Mouse (Mus musculus) forebrain, embryonic 14.5 days (tissue): ENCODE data around the gene Mical3. TPM values are rescaled to one million over a fixed set of nuclear protein-coding genes. Genes with fewer than 3 reads are reported as not detected.

Experiments
- ATAC-seq: fragments of 200-750 bp; cut with Nextera tagmentation; 2 replicates; pipeline ENCODE4 v1.8.0; 2017; ENCODE audit warnings: mild to moderate bottlenecking, moderate library complexity
- DNase-seq: peaks from one replicate; pipeline ENCODE4 v3.0.0-alpha.2; 2015; ENCODE audit warnings: low spot score
- H3K27ac ChIP-seq: fragments of 300-500 bp; sonication (generic); 2 replicates; pipeline ENCODE4 v1.5.1; 2014; ENCODE audit warnings: low read depth, mild to moderate bottlenecking, control low read depth, low read length, moderate library complexity
- H3K27me3 ChIP-seq: fragments of 300-500 bp; sonication (generic); replicated peaks from 2 replicates; pipeline ENCODE4 v1.6.1; 2014; ENCODE audit warnings: low read length, control low read depth, mixed read lengths; ENCODE audit not compliant: control insufficient read depth, insufficient read depth
- H3K36me3 ChIP-seq: fragments of 300-500 bp; sonication (generic); 2 replicates; pipeline ENCODE4 v1.6.1; 2014; ENCODE audit warnings: low read length, control low read depth; ENCODE audit not compliant: control insufficient read depth, insufficient read depth
- H3K4me1 ChIP-seq: fragments of 300-500 bp; sonication (generic); 2 replicates; pipeline ENCODE4 v1.6.1; 2014; ENCODE audit warnings: antibody characterized with exemption, low read length, control low read depth; ENCODE audit not compliant: control insufficient read depth, insufficient read depth
- H3K4me2 ChIP-seq: fragments of 300-500 bp; sonication (generic); 2 replicates; pipeline ENCODE4 v1.6.1; 2014; ENCODE audit warnings: mild to moderate bottlenecking, control low read depth, low read length
- H3K4me3 ChIP-seq: fragments of 300-500 bp; sonication (generic); 2 replicates; pipeline ENCODE4 v1.5.1; 2014; ENCODE audit warnings: low read depth, low read length, control low read depth
- H3K9ac ChIP-seq: fragments of 300-500 bp; sonication (generic); 2 replicates; pipeline ENCODE4 v1.6.1; 2014; ENCODE audit warnings: mild to moderate bottlenecking, low read length, control low read depth, moderate library complexity
- H3K9me3 ChIP-seq: fragments of 300-500 bp; sonication (generic); replicated peaks from 2 replicates; pipeline ENCODE4 v1.6.1; 2016; ENCODE audit warnings: low read length, control low read depth, mixed read lengths; ENCODE audit not compliant: control insufficient read depth
- WGBS: fragments of 180-500 bp; shearing (Covaris S2); extraction: QIAGEN DNeasy Blood & Tissue Kit; methylation state at CpG from one replicate; pipeline ENCODE4 v1.1.7; 2014; 5-methylcytosine and 5-hydroxymethylcytosine counted together
- polyA plus RNA-seq: library from polyadenylated mRNA; unstranded; fragments of >200 nt; fragmentation: Nextera tagmentation; extraction: Ambion mirVana; gene quantifications from 2 replicates; pipeline ENCODE4 v1.2.1, GENCODE M21; 2014

The Mical3 gene
- polyA plus RNA-seq, 1 experiment from 2014 or later = 19.4 TPM

- Histone ChIP-seq H3K9me3 (no peaks in the 10 kb centered on the region), H3K4me1 (no peaks in the 10 kb centered on the region), H3K4me2 (no peak overlapping the region), H3K27me3 (no peaks in the 10 kb centered on the region), H3K36me3 (peaks cover 60% of the 10 kb centered on the region), H3K4me3 (no peak overlapping the region), H3K9ac (no peak overlapping the region), H3K27ac (no peak overlapping the region)
- 85% methylated on average over 11 of the region's 11 CpGs for WGBS
- ATAC-seq (no peak), DNase-seq (no peak)
Measured at GRCm38 (mm10) chr6:120956259-120957161, 174.3 kb downstream of the Mical3 start.

DNA sequence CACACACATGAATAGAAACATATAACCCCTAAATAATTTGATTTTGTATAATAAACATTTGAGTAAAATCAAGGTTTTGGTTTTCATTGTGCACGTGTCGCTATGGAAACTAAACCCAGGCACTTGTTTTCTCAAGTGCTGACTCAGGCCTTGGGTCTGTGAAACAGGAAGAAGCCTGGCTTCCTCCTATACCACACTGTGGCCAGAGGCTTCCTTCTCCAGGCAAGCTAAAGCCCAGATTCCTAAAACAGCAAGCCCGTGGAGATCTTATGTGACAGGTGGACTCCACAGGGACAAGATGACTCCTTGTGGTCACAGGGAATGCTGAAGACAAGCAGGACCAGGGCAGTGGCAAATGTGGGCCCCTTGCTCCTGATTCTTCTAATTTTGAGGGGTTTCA is 175.6 kb downstream of the Mical3 start:
- 88% methylated on average over 3 of the region's 3 CpGs for WGBS
- H3K4me1 ChIP-seq = no peaks in the 10 kb centered on the region
- H3K4me3 ChIP-seq = no peak overlapping the region
- H3K9ac ChIP-seq = no peak overlapping the region
- no peak for DNase-seq
- H3K4me2 ChIP-seq = no peak overlapping the region
- no peaks in the 10 kb centered on the region for H3K27me3 ChIP-seq
- H3K36me3 ChIP-seq = peaks cover 61% of the 10 kb centered on the region
- no peak for ATAC-seq
- H3K9me3 ChIP-seq = no peaks in the 10 kb centered on the region
- no peak overlapping the region for H3K27ac ChIP-seq

DNA sequence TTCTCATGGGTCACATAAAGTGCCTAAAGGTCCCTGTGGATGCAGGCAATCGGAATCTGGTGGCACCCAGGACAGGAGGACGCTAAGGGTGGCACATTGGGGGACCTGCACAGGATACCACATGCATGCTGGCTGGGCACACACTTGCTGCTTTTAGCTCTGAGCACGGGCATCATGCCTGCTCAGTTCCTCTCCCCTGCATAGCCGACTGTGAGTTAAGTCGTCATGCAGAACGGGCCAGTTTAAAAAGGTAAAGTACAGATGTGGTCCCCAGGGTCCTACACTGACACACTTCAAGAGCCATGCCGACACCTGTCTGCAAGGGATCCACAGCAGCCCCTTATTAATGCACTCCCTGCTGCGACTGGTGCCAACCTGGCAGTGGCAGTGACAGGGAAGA is 176.6 kb downstream of the Mical3 start:
- Histone ChIP-seq H3K9me3 (no peaks in the 10 kb centered on the region), H3K36me3 (peaks cover 66% of the 10 kb centered on the region), H3K4me3 (no peak overlapping the region), H3K27me3 (no peaks in the 10 kb centered on the region), H3K9ac (no peak overlapping the region), H3K27ac (no peak overlapping the region), H3K4me2 (no peak overlapping the region), H3K4me1 (no peaks in the 10 kb centered on the region)
- 90% methylated on average over 8 of the region's 8 CpGs for WGBS
- DNase-seq (no peak), ATAC-seq (no peak)

DNA sequence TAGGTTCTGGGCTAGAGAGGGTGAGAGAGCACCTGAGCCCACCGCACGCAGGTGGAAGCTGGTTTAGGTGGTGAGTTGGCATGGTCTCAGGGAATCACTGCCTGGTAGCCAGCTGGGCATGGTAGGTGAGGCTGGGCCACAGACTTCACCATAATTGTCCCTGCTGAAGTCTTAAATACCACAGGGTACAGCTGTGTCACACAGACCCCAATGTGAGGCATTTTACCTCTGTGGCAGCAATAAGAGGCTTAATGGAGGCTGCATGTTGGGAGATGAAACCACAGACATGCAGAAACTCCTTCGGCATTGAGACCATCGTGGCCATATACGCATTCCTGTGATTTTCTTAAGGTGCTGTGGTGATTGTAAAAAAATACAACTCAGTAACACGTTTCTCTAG is 178.3 kb downstream of the Mical3 start:
- Histone ChIP-seq H3K4me3 (no peak overlapping the region), H3K36me3 (peaks cover 65% of the 10 kb centered on the region), H3K27ac (no peak overlapping the region), H3K9ac (no peak overlapping the region), H3K4me2 (no peak overlapping the region), H3K9me3 (no peaks in the 10 kb centered on the region), H3K4me1 (no peaks in the 10 kb centered on the region), H3K27me3 (no peaks in the 10 kb centered on the region)
- 93% methylated on average over 6 of the region's 6 CpGs for WGBS
- ATAC-seq = no peak
- DNase-seq = no peak

DNA sequence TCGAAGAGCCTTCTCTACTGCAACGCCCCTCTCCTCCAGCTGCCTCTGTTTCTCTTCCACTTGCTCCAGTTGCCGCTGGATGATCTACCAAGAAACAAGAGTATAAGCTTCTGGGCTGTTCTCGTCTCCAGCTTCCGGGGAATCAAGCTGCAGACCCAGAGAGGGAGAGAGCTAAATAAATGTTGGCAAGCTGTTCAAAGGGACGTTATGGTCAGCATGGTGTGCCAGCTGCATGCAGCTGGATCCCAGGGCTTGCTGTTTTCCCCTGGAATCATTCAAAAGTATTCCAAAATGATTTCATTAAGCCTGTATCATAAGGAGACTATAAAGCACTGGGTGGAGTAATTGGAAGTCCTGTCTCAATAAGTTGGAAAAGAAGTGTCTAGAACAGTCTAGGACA is 179.5 kb downstream of the Mical3 start:
- Histone ChIP-seq H3K4me3 (no peak overlapping the region), H3K36me3 (peaks cover 63% of the 10 kb centered on the region), H3K9ac (no peak overlapping the region), H3K27me3 (no peaks in the 10 kb centered on the region), H3K4me1 (no peaks in the 10 kb centered on the region), H3K9me3 (no peaks in the 10 kb centered on the region), H3K27ac (no peak overlapping the region), H3K4me2 (no peak overlapping the region)
- DNase-seq (no peak), ATAC-seq (no peak)
- WGBS = 89% methylated on average over 6 of the region's 6 CpGs

DNA sequence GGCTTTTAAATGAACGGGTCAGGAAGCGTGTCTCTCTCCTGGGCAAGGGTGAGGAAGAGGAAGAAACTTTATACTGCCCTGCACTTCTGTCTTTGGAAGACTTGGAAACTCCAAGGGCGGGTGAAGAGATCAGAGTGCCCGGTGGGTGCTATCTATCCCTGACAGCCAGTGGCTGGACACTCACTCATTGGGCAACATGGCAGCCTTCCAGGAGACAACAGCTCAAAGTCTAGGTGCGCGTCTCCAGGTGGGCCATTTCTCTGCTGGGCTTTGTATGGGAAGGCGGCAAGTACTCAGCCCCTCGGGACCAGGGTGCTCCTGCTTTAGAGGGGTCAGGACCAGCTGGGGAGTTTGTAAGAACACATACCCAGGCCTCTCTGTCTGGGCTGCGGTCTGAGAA is 185.3 kb downstream of the Mical3 start:
- Histone ChIP-seq H3K9me3 (no peaks in the 10 kb centered on the region), H3K36me3 (peaks cover 49% of the 10 kb centered on the region), H3K27ac (no peak overlapping the region), H3K9ac (no peak overlapping the region), H3K4me3 (no peak overlapping the region), H3K4me2 (no peak overlapping the region), H3K4me1 (no peaks in the 10 kb centered on the region), H3K27me3 (no peaks in the 10 kb centered on the region)
- WGBS = 95% methylated on average over 9 of the region's 9 CpGs
- DNase-seq (no peak), ATAC-seq (no peak)

DNA sequence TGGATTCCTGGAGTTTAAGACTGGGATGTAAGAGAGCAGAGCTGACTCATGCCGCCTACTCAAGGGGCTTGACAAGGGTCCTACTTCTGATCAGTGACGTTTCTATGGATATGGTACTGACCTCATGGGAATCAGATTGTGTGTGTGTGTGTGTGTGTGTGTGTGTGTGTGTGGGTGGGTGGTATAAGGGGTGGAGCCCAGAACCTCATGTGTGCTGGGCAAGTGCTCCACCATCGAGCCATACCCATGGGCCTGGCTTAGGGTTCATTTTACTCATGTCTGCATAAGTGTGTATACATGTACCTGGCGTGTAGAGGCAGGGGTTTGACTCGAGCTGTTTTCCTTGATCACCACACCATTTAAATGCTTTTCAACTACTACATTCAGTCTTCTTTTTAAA is 186.8 kb downstream of the Mical3 start:
- Histone ChIP-seq H3K9me3 (no peaks in the 10 kb centered on the region), H3K4me1 (no peaks in the 10 kb centered on the region), H3K27me3 (no peaks in the 10 kb centered on the region), H3K4me2 (no peak overlapping the region), H3K36me3 (peaks cover 38% of the 10 kb centered on the region), H3K9ac (no peak overlapping the region), H3K27ac (no peak overlapping the region), H3K4me3 (no peak overlapping the region)
- DNase-seq = no peak
- ATAC-seq = no peak
- WGBS = 89% methylated on average over 5 of the region's 5 CpGs

DNA sequence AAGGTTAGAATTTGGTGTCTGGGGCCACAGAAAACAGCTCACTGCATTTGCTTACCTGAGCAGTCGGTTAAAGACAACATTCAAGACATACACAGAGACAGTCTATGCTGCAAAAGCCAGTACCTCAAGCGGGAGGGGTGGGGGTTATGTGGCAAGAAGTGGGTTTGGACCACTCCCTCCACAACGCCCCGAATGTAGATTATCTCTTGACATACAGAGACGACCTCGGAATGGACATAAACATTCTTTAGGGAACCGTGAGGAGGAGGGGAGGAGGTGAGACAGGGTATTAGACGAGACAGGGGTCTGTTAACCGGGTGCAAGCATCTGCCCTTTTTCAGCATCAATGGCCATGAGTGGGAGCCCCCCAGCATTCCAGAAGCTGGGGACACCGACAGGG is 187.2 kb downstream of the Mical3 start:
- no peak overlapping the region for H3K27ac ChIP-seq
- WGBS = 92% methylated on average over 10 of the region's 10 CpGs
- H3K9me3 ChIP-seq = no peaks in the 10 kb centered on the region
- no peak overlapping the region for H3K4me2 ChIP-seq
- no peak overlapping the region for H3K4me3 ChIP-seq
- H3K36me3 ChIP-seq = peaks cover 34% of the 10 kb centered on the region; the same call in 1 of the 2 replicates
- no peak for DNase-seq
- no peak for ATAC-seq
- H3K27me3 ChIP-seq = no peaks in the 10 kb centered on the region
- H3K9ac ChIP-seq = no peak overlapping the region
- H3K4me1 ChIP-seq = no peaks in the 10 kb centered on the region

DNA sequence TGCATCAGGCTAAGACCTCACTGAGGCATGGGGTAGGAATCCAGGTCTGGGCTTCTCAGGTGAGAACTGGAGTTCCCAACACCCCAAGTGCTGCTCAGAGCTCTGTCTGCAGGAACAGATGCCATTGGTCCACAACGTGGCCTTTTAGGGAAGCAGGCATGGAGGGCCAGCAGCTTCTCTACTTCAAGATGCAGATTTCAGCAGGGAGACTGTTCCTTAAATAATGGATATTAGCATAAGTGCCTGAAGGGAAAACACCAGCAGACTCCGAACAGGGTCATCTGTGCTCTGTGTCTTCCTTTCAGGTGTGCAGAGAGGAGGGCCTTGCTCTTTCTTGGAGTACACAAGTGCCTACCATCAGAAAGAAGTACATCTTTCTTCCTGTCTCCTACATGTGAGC is 187.7 kb downstream of the Mical3 start:
- Histone ChIP-seq H3K27ac (no peak overlapping the region), H3K4me2 (no peak overlapping the region), H3K36me3 (peaks cover 29% of the 10 kb centered on the region; the same call in 1 of the 2 replicates), H3K4me3 (no peak overlapping the region), H3K4me1 (no peaks in the 10 kb centered on the region), H3K9me3 (no peaks in the 10 kb centered on the region), H3K9ac (no peak overlapping the region), H3K27me3 (no peaks in the 10 kb centered on the region)
- DNase-seq (no peak), ATAC-seq (no peak)
- WGBS = 78% methylated on average over 2 of the region's 2 CpGs
